Mouse (Mus musculus): ENCODE results near the gene Rpl23a.
A peak's percentile ranks its signal among the peaks of the same experiment; 100 is the strongest.

DNA sequence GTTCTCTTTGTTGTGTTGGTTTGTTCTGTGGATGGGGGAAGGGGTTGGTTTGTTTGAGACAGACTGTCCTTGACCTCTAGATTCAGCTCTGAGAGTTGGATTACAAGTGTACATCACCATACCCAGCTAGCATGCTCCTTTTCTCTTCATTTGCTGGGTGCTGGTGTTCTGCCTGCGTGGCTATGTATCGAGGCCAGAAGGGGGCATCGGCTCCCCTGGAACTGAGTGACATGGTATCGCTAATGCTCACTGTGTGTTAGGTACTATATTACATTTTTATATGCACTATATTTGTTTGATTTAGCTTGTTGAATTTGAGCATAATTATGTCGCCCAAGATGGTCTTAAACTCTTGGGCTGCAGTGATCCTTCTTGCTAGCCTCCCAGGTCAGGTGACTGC, 37.2 kb downstream of the Rpl23a start:
- TF ChIP-seq CTCF (IDR thresholded peaks at IDR 0.05; ENCODE audit: low read depth) = peak; percentile 33
- no peak for TF ChIP-seq EP300 (IDR thresholded peaks at IDR 0.05; ENCODE audit: low read depth)
